Mouse (Mus musculus): Measurements from ENCODE around the gene Racgap1. TPM values are rescaled to one million over a fixed set of nuclear protein-coding genes. Genes with fewer than 3 reads are reported as not detected.

Gene Racgap1
- polyA plus RNA-seq, 1 experiment from 2014 or later = 53.5 TPM

DNA sequence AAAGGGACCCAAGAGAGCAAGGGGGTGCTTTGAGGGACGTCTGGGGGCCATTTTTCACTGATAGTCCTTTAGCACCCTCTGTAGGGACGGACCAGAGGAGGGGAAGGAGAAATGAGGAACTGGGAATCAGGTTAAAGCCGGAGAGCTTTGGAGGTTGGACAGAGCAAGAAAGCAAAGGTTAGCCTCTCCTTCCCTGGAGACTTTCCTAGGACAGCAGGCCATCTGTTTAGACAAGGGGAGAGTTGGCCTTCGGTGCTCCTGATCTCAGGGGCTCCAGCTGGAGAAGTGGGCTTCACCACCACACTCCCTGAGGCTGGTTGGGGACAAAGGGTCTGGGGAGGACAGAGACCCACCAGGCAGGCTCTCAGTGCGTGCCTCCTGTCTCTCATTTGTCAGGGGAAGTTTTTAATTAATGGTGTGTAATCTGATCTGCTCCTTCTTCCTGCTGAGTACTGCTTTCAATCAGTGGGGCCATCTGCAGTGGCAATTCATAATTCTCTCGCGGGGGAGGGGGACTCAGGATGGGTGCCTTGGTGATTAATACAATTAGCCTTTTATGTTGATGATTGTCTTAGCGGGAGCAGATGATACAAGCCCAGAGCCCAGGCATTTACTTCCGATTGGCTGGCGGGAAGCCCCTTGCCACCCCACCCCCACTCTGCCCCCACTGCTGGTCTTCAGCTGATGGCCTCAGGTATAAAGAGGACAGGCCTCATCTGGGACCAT is 43.9 kb downstream of the Racgap1 start:
- no peak overlapping the region for H3K4me3 ChIP-seq (replicated peaks; ENCODE audit: low read depth, low read length)
- DNase-seq (ENCODE audit: low spot score) = no peak
- TF ChIP-seq CTCF (IDR thresholded peaks at IDR 0.05; ENCODE audit: low read depth) = no peak
- H3K9ac ChIP-seq (ENCODE audit: low read depth, low read length) = no peak overlapping the region
- no peaks in the 10 kb centered on the region for H3K27me3 ChIP-seq (ENCODE audit: insufficient read depth, low read length)
- H3K4me2 ChIP-seq (ENCODE audit: low read length) = no peak overlapping the region
- 14% methylated on average over 10 of the region's 10 CpGs for WGBS
- peaks cover 9% of the 10 kb centered on the region for H3K4me1 ChIP-seq (replicated peaks; ENCODE audit: insufficient read depth, low read length)
- no peaks in the 10 kb centered on the region for H3K9me3 ChIP-seq (replicated peaks; ENCODE audit: low read length)
- H3K36me3 ChIP-seq (ENCODE audit: insufficient read depth, low read length) = no peaks in the 10 kb centered on the region
- no peak overlapping the region for H3K27ac ChIP-seq
- no peak for ATAC-seq (replicated peaks; ENCODE audit: low FRiP score, low read depth)

DNA sequence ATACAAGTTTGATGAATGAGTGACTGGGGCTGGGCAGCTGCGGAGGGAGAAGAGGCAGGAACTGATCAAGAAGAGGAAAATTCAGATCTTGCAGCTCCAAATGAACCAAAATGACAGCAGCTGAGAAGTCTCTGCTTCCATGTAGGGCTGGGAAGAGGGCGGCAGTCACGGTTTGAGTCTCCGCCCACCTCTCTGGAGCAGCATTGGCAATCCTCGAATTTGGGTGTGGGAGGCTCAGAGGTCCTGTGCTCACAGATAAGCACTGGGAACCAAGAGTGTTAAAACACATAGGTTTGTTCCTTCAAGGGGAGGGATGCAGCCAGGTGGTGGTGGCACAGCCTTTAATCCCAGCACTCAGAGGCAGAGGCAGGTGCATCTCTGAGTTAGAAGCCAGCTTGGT is 44.9 kb downstream of the Racgap1 start:
- 28% methylated on average over 5 of the region's 5 CpGs for WGBS
- ATAC-seq (replicated peaks; ENCODE audit: low FRiP score, low read depth) = no peak
- DNase-seq (ENCODE audit: low spot score) = peak; percentile 49

DNA sequence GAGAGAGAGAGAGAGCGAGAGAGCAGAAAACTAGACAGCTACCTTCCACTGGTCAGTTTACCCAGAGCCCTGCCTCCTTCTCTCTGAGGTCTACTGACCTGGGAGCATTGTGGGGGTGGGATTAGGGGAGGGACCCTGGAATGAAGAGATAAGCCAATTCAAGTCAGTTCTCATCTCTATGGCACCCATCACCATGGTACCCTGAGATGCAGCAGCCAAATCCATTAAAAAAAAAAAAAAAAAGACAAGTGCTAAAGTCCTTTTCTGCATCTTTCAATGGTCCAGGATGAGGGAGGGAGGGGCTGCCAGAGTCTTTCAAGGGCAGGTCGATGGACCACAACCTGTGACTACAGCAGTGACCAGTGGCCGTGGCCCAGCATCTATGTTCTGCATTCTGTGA is 45.9 kb downstream of the Racgap1 start:
- H3K4me1 ChIP-seq (replicated peaks; ENCODE audit: insufficient read depth, low read length) = peaks cover 9% of the 10 kb centered on the region
- H3K4me3 ChIP-seq (replicated peaks; ENCODE audit: low read depth, low read length) = no peak overlapping the region
- no peaks in the 10 kb centered on the region for H3K9me3 ChIP-seq (replicated peaks; ENCODE audit: low read length)
- WGBS = 72% methylated on average over 3 of the region's 3 CpGs
- H3K36me3 ChIP-seq (ENCODE audit: insufficient read depth, low read length) = no peaks in the 10 kb centered on the region
- no peak overlapping the region for H3K4me2 ChIP-seq (ENCODE audit: low read length)
- DNase-seq (ENCODE audit: low spot score) (no peak), ATAC-seq (replicated peaks; ENCODE audit: low FRiP score, low read depth) (no peak)
- no peak overlapping the region for H3K9ac ChIP-seq (ENCODE audit: low read depth, low read length)
- no peak for TF ChIP-seq CTCF (IDR thresholded peaks at IDR 0.05; ENCODE audit: low read depth)
- no peak overlapping the region for H3K27ac ChIP-seq
- no peaks in the 10 kb centered on the region for H3K27me3 ChIP-seq (ENCODE audit: insufficient read depth, low read length)

More for the DNA sequence above, 44.9 kb downstream of the Racgap1 start:
- H3K4me2 ChIP-seq (ENCODE audit: low read length) = no peak overlapping the region
- no peak for TF ChIP-seq CTCF (IDR thresholded peaks at IDR 0.05; ENCODE audit: low read depth)
- no peaks in the 10 kb centered on the region for H3K9me3 ChIP-seq (replicated peaks; ENCODE audit: low read length)
- H3K27me3 ChIP-seq (ENCODE audit: insufficient read depth, low read length) = no peaks in the 10 kb centered on the region
- no peaks in the 10 kb centered on the region for H3K36me3 ChIP-seq (ENCODE audit: insufficient read depth, low read length)
- no peak overlapping the region for H3K9ac ChIP-seq (ENCODE audit: low read depth, low read length)
- H3K4me1 ChIP-seq (replicated peaks; ENCODE audit: insufficient read depth, low read length) = peaks cover 9% of the 10 kb centered on the region
- no peak overlapping the region for H3K4me3 ChIP-seq (replicated peaks; ENCODE audit: low read depth, low read length)
- no peak overlapping the region for H3K27ac ChIP-seq

DNA sequence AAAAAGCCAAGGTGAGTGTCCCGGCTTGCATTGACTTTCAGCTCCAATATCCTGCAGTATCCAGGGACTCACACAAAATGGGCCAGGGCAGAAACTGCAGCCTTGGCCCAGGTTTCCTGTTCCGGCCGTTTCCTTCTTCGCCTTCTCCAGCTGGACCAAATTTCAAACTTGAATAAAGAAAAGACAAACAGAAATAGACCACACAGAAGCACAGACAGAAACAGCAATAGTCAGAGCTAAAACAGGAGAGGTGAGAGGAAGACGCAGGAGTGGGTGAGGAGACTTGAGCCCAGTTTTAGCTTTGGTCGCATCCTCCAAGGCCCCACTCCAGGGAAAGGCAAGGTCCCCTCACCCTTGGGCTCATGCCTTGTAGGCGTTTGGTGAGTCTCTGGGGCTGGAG is 48.2 kb downstream of the Racgap1 start:
- H3K4me2 ChIP-seq (ENCODE audit: low read length) = no peak overlapping the region
- no peaks in the 10 kb centered on the region for H3K9me3 ChIP-seq (replicated peaks; ENCODE audit: low read length)
- DNase-seq (ENCODE audit: low spot score) (no peak), ATAC-seq (replicated peaks; ENCODE audit: low FRiP score, low read depth) (no peak)
- H3K27me3 ChIP-seq (ENCODE audit: insufficient read depth, low read length) = no peaks in the 10 kb centered on the region
- H3K4me3 ChIP-seq (replicated peaks; ENCODE audit: low read depth, low read length) = no peak overlapping the region
- peaks cover 9% of the 10 kb centered on the region for H3K4me1 ChIP-seq (replicated peaks; ENCODE audit: insufficient read depth, low read length)
- H3K36me3 ChIP-seq (ENCODE audit: insufficient read depth, low read length) = no peaks in the 10 kb centered on the region
- WGBS = 74% methylated on average over 7 of the region's 7 CpGs
- no peak for TF ChIP-seq CTCF (IDR thresholded peaks at IDR 0.05; ENCODE audit: low read depth)
- H3K27ac ChIP-seq = no peak overlapping the region
- H3K9ac ChIP-seq (ENCODE audit: low read depth, low read length) = no peak overlapping the region

DNA sequence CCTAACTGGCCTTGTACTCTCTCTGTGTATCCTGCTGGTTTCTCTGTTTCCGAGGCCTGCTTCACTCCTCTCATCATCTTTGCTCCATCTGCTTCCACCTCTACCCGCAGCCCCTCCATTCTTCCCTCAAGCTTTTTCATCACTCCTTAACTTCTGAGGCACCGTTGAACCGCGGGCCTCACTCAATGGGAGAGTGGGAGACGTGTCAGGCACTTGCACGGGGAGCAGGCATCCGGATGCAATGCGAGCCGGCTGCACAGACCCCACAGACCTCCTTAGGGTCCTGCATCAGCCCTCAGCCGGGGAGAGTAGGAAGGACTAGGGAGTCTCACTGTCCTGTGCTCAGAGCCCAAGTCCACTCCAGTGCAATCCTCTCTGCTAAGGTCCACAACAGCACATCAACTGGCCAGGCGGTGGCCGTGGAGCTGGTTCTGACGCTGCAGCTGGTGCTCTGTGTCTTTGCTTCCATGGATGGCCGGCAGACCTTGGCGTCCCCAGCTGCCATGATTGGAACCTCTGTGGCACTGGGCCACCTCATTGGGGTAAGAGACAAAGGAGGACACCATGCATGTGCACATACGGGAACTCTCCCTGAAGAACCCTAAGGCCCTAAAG is 49.1 kb downstream of the Racgap1 start:
- H3K4me3 ChIP-seq (replicated peaks; ENCODE audit: low read depth, low read length) = no peak overlapping the region
- 53% methylated on average over 17 of the region's 17 CpGs for WGBS
- H3K36me3 ChIP-seq (ENCODE audit: insufficient read depth, low read length) = no peaks in the 10 kb centered on the region
- H3K9me3 ChIP-seq (replicated peaks; ENCODE audit: low read length) = no peaks in the 10 kb centered on the region
- no peak overlapping the region for H3K27ac ChIP-seq
- H3K4me1 ChIP-seq (replicated peaks; ENCODE audit: insufficient read depth, low read length) = peaks cover 2% of the 10 kb centered on the region; the same call in 1 of the 2 replicates
- ATAC-seq (replicated peaks; ENCODE audit: low FRiP score, low read depth) (no peak), DNase-seq (ENCODE audit: low spot score) (no peak)
- no peak overlapping the region for H3K9ac ChIP-seq (ENCODE audit: low read depth, low read length)
- no peak overlapping the region for H3K4me2 ChIP-seq (ENCODE audit: low read length)
- no peaks in the 10 kb centered on the region for H3K27me3 ChIP-seq (ENCODE audit: insufficient read depth, low read length)
- TF ChIP-seq CTCF (IDR thresholded peaks at IDR 0.05; ENCODE audit: low read depth) = no peak

DNA sequence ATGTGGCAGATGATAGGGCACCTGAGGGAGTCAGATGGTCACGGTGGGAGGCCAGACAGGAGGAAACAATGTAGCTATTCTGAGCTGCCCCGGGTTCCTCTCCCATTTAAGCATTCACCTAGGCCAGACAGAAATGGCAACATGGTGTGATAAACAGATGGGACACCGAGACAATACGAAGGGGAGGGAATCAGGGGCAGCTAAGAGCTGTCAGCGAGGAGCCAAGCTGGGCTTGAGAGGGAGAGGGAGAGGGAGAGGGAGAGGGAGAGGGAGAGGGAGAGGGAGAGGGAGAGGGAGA is 49.7 kb downstream of the Racgap1 start:
- 38% methylated on average over 5 of the region's 5 CpGs for WGBS
- no peak for TF ChIP-seq CTCF (IDR thresholded peaks at IDR 0.05; ENCODE audit: low read depth)

More for the DNA sequence above, 49.7 kb downstream of the Racgap1 start:
- H3K9me3 ChIP-seq (replicated peaks; ENCODE audit: low read length) = no peaks in the 10 kb centered on the region
- H3K4me2 ChIP-seq (ENCODE audit: low read length) = no peak overlapping the region
- H3K27ac ChIP-seq = no peak overlapping the region
- no peak overlapping the region for H3K9ac ChIP-seq (ENCODE audit: low read depth, low read length)
- no peak for DNase-seq (ENCODE audit: low spot score)
- H3K27me3 ChIP-seq (ENCODE audit: insufficient read depth, low read length) = no peaks in the 10 kb centered on the region
- no peaks in the 10 kb centered on the region for H3K36me3 ChIP-seq (ENCODE audit: insufficient read depth, low read length)
- ATAC-seq (replicated peaks; ENCODE audit: low FRiP score, low read depth) = no peak
- H3K4me1 ChIP-seq (replicated peaks; ENCODE audit: insufficient read depth, low read length) = no peaks in the 10 kb centered on the region
- no peak overlapping the region for H3K4me3 ChIP-seq (replicated peaks; ENCODE audit: low read depth, low read length)
